Mouse (Mus musculus): ENCODE results near the gene Tmeff1. TPM values are rescaled to one million over a fixed set of nuclear protein-coding genes. Genes with fewer than 3 reads are reported as not detected.

Tmeff1 gene
- total RNA-seq, 2 experiments from 2014 or later: not detected

GRCm38 (mm10) chr4:48610251-48610650, 25.3 kb downstream of the Tmeff1 start:
- no peak for ATAC-seq (replicated peaks; ENCODE audit: low FRiP score, poor library complexity, severe bottlenecking)

- no peak for ATAC-seq (replicated peaks; ENCODE audit: low FRiP score, poor library complexity, severe bottlenecking)
Measured at GRCm38 (mm10) chr4:48615483-48615882, 30.5 kb downstream of the Tmeff1 start.

DNA sequence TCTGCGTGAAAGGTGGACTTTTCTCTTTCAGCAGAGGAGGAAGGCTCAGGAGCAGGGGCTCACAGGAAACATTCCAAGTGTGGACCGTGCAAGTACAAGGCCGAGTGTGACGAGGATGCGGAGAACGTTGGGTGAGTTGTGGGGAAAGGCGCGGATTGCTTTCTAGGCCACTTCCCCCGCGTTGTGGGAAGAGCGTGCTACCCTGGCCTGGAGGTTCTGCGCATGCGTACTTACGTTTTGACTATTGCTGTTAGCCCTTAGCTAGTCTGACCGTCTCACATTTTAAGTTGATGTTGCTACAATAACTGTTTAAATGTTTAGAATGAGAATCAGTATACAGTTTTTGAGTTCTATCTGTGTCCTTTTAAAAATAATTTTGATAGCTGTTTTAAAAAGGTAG, 32.2 kb downstream of the Tmeff1 start:
- ATAC-seq (replicated peaks; ENCODE audit: low FRiP score, poor library complexity, severe bottlenecking): no peak

DNA sequence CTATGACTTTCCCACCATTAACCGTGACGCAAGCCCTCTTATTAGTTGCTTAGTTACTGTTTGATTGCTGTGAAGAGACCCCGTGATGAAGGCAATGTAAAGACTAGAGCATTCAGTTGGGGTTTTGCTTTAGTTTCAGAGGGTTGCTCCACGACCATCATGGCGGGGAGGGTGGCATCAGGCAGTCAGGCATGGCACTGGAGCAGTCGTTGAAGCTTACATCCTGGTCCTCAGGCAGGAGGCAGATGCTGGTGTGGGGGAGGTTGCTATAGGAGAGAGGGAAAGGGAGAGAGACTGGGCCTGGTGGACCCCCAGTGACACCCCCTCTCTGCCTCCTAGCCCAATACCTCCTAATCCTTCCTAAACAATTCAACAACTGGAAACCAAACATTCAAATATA, 35.1 kb downstream of the Tmeff1 start:
- ATAC-seq (replicated peaks; ENCODE audit: low FRiP score, poor library complexity, severe bottlenecking): no peak

GRCm38 (mm10) chr4:48622246-48622645, 37.3 kb downstream of the Tmeff1 start:
- ATAC-seq (replicated peaks; ENCODE audit: low FRiP score, poor library complexity, severe bottlenecking): no peak

DNA sequence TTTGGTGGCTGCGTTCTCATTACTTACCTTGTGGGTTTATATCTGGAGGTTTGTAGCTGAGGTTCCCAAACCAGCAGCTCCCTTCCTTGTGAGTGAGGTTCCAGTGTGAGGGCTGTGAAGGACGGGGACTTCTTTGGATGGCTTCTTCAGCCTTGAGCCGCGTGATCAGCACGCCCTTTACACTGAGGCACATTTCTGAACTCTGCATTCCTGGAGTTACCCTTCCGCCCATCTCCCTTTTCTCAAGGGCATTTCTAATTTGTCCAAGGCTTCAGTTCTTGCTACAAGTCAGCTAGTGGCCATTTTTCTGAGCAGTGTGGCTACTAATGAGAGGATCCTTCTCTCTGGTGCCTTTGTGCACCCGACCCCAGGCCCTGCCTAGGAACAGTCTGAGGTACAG, 38.0 kb downstream of the Tmeff1 start:
- ATAC-seq (replicated peaks; ENCODE audit: low FRiP score, poor library complexity, severe bottlenecking): no peak

GRCm38 (mm10) chr4:48624961-48625360, 40.0 kb downstream of the Tmeff1 start:
- no peak for ATAC-seq (replicated peaks; ENCODE audit: low FRiP score, poor library complexity, severe bottlenecking)

DNA sequence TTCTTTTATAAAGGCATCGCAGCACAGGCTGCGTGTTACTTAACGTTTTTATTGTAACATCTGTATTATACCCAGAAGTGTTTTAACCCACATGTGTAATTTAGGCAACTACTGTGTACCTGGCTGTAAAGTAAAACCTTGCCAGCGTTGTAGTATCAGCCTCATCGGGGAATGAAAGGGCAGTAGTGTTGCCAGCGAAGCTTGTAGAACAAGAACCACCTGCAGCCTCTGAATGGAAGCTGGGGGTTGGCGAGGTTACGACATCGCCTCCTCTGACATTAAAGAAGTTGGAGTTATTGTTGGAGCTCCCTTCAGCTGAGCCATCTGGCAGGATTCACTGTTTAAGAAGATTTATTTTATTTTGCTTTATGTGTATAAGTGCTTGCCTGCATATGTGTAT, 40.9 kb downstream of the Tmeff1 start:
- ATAC-seq (replicated peaks; ENCODE audit: low FRiP score, poor library complexity, severe bottlenecking): no peak

- ATAC-seq (replicated peaks; ENCODE audit: low FRiP score, poor library complexity, severe bottlenecking): no peak
Measured at GRCm38 (mm10) chr4:48629445-48629844, 44.5 kb downstream of the Tmeff1 start.

DNA sequence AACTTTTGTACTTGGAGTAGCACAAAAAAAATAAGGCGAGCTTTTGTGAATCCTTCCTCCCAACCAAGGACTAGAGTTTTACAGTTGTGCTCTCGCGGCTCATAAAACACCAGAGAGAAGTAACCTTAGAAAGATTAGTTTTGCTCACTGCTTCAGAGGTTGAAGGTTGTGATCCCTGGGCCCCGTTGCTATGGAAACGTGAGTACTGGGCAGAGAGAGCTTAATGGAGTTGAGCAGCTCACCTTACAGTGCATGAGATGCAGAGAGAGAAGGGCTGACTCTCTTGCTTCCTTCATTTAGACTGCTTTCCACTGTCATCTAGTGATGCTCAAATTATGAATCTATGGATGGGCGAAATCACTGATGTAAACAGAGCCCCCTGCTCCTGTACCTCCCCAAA, 48.6 kb downstream of the Tmeff1 start:
- ATAC-seq (replicated peaks; ENCODE audit: low FRiP score, poor library complexity, severe bottlenecking): no peak

DNA sequence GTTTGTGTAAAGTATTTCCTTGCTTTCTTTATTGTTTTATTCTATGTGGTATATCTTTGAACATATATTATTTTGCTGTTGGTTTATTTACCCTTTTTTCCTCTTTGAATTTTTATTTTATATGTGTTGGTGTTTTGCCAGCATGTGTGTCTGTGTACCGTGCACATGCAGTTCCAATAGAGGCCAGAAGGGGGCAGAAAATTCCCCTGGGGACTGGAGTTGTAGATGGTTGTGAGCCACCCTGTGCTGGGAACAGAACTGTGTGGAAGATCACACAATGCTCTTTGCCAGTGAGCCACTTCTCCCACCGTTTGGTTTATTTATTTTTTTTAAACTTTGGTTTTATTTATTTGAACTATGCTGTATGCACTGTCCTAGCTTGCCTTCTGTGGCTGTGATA, 49.1 kb downstream of the Tmeff1 start:
- ATAC-seq (replicated peaks; ENCODE audit: low FRiP score, poor library complexity, severe bottlenecking): no peak

DNA sequence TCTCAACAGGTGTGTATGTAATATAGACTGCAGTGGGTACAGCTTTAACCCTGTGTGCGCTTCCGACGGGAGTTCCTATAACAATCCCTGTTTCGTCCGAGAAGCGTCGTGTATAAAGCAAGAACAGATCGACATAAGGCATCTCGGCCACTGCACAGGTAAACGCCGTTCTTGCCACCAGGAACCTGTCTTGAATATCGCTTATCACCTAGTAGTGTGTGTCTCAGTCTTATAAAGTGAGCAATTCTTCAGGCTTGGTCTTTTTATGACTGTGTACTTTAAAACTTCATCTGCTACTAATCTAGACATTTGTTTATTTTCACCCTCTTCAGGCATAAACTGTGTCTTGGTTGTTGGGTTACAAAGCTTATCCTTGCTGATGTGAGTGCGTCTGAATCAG, 51.9 kb downstream of the Tmeff1 start:
- no peak for ATAC-seq (replicated peaks; ENCODE audit: low FRiP score, poor library complexity, severe bottlenecking)

DNA sequence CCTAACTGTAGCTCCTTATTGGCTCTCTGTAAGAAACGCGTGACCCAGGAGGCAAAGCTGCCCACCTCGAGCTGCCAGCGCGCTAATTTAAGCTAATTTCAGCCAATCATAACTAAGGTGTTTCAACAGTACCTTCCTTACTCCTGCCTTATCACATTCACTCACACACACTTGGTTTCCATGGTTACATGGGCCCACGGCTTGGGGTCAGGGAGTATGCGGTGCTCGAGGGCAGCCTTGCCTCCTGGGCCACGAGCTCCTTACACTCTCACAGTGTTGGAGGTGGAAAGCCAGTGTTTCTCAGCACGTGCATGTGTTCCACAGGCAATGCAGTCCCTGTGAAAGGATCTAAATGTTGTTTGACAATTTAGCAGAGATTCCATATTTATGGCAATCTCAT, 53.2 kb downstream of the Tmeff1 start:
- ATAC-seq (replicated peaks; ENCODE audit: low FRiP score, poor library complexity, severe bottlenecking): no peak

GRCm38 (mm10) chr4:48639503-48639902, 54.5 kb downstream of the Tmeff1 start:
- no peak for ATAC-seq (replicated peaks; ENCODE audit: low FRiP score, poor library complexity, severe bottlenecking)

DNA sequence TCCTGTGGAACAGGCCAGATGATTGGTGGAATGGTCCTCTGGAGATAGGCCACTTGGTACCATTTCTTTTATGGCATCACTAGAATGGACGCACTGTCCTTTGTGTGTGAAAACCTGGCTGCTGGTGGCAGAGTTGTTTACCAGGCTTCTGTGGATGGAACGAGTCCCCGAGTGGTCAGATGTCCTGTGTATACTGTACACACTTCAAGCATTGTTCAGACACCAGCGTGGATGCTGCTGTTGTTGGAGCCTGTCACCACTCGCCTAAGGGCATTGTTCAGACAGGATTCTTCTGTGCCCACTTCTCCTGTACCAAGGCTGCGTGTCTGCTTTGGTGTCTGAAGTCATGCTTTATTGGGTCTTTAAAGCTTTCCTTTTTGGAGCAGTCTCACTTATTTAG, 58.8 kb downstream of the Tmeff1 start:
- no peak for ATAC-seq (replicated peaks; ENCODE audit: low FRiP score, poor library complexity, severe bottlenecking)

DNA sequence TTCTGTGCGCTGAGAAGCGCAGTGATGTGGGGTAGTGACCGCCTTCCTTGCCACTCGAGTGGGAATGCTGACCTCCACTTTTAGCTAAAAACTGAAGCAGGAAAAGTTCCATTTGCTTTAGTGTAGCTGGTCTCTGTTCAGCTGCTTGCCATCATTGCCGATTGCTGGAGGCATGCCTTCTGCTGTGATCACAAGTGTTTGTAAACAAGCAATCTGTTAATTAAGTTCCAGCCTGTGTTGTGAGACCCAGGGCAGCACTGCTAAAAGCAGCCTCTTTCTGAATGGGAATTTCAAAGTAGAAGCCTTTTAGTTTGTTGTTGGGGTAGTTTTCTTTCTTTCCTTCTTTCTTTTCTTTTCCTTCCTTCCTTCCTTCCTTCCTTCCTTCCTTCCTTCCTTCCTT, 61.2 kb downstream of the Tmeff1 start:
- ATAC-seq (replicated peaks; ENCODE audit: low FRiP score, poor library complexity, severe bottlenecking): no peak

DNA sequence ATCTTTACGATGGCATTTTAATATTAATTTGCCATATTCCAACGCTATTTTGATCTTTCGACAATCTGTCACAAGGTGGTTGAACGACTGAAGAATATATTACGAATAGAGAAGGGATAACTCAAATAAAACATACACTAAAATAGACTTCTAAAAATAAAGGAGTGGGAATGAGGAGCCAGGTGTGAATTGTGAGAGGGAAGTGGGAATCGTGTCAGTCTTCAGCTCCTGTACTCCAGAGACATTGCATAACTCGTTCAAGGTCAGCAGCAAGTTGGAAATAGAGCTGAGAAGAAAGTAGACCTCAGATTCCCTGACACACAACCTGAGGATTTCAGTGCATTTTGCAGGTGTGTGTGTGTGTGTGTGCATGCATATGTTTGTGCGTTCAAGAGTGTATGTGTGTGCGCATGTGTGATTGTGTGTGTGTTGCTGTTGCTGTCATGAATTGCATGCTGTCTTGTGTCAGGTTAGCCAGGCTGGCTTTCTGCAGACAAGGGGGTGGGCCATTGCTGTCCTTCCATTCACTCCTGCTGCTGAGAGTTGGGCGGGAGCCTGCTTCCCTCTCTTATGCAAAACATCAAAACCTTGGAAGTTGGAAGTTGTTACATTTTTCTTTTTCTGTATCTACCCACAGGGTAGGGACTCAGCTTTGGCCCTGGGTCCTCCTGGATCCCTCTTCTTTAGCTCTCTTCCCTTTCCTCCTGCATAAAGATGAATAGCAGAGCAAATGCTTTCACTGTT, 65.8 kb downstream of the Tmeff1 start:
- no peak for ATAC-seq (replicated peaks; ENCODE audit: low FRiP score, poor library complexity, severe bottlenecking)

DNA sequence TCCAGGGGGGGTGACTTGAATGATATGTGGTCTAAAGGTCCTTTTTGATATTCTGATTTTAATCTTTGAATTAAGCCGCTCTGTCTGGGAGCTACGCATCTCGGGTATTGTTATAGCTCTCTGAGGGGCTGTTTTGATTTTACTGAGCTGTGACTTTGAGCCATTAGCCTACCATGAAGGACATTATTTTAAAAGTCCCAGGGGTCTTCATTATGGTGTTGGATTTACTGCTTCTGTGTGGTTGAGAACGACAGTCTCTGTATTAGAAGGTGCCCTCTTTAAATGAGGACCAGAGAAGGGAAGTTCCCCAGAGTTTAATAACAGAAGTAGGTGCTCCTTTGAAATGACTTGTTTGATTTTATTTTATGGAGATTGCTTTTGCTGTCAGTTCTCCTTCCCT, 69.1 kb downstream of the Tmeff1 start:
- ATAC-seq (replicated peaks; ENCODE audit: low FRiP score, poor library complexity, severe bottlenecking): no peak

DNA sequence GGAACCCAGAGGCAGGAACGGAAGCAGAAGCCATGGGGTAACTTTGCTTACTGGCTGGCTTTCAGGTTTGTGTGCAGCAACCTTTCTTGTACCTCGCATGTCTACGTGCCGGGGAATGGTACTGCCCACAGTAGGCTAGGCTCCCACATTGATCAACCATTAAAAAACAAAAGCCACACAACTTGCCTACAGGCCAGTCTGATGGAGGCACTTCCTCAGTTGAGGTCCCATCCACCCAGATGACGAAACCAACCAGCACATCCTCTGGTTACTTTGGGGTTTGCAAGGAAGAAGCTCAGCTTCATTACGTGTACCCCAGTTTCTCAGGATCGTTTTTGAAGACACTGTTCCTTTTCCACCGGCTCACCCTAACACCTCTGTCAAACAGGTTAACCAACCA, 71.6 kb downstream of the Tmeff1 start:
- no peak for ATAC-seq (replicated peaks; ENCODE audit: low FRiP score, poor library complexity, severe bottlenecking)

- ATAC-seq (replicated peaks; ENCODE audit: low FRiP score, poor library complexity, severe bottlenecking): no peak
Measured at GRCm38 (mm10) chr4:48660144-48660543, 75.2 kb downstream of the Tmeff1 start.

GRCm38 (mm10) chr4:48660619-48661575, 75.9 kb downstream of the Tmeff1 start:
- ATAC-seq (replicated peaks; ENCODE audit: low FRiP score, poor library complexity, severe bottlenecking): no peak

All from erythroblast, adult 5-6 weeks (primary cell).